Mouse (Mus musculus): ENCODE measurements around the gene Arrdc2. TPM values are rescaled to one million over a fixed set of nuclear protein-coding genes. Genes with fewer than 3 reads are reported as not detected.

Gene Arrdc2
- polyA plus RNA-seq (2015; fragmentation: Nextera tagmentation; extraction: Ambion mirVana): 8.3 and 9.0 TPM in 2 replicates

DNA sequence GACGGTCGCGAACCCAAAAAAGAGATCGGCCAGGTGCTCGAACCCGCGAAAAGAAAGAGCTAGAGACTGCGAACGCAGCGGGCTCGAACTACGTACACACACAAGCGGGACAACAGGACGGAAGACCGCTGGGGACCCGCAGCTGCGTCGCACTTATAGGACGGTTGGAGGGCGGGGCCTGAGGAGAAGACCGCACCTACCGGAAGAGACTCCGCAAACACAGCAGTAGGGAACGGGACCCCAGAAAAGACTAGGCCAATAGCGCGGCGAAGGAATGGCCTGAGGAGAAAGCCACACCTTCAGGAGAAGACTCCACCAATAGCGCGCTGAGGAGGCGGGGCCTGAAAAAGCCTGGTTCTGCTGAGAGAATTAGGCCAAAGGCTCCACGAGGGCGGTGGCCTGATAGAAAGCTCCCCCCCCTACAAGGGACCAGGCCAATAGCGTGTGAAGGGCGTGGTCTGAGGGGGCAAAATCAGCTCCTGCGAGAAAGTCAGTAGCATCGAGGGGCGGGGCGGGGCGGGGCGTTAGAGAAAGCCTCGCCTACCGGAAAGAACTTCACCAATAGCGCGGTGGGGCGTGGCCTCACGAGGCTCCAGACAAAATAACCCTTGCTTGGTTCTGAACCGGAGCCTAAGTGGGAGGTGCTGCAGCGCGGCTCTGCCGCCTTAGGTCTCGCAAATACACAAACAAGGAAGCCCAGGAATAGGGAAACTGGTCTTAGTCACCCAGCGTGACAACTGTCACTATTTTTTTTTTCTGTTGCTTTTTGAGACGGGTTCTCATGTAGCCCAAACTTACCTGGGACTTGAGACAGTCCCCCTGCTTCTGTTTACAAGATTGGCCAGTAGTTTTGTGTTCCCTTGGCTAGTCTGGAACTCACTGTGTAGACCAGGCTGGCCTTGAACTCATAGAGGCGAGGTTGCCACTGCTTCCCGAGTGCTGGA is at the start of gene Arrdc2:
Gene Arrdc2 (minus strand): TSS at position 313 of the 944 bp plus-strand sequence.
- 2% methylated on average over 55 of the region's 55 CpGs for WGBS
- peak; percentile 97 for ATAC-seq
- Histone ChIP-seq H3K9me3 (ENCODE audit: control insufficient read depth, low read length) (no peaks in the 10 kb centered on the region), H3K4me2 (ENCODE audit: low read depth, low read length) (peak within 1 kb of the TSS; percentile 74), H3K27me3 (replicated peaks; ENCODE audit: control insufficient read depth, insufficient read depth, low read length) (no peaks in the 10 kb centered on the region; the same call in 1 of the 2 replicates), H3K27ac (ENCODE audit: low read length) (peak within 1 kb of the TSS; percentile 96), H3K4me1 (ENCODE audit: control insufficient read depth, insufficient read depth, low read length) (peaks cover 18% of the 10 kb centered on the region), H3K4me3 (ENCODE audit: low read length) (peak within 1 kb of the TSS; percentile 65), H3K36me3 (ENCODE audit: control insufficient read depth, insufficient read depth, low read length) (no peaks in the 10 kb centered on the region), H3K9ac (ENCODE audit: low read depth, low read length) (peak within 1 kb of the TSS; percentile 83)

DNA sequence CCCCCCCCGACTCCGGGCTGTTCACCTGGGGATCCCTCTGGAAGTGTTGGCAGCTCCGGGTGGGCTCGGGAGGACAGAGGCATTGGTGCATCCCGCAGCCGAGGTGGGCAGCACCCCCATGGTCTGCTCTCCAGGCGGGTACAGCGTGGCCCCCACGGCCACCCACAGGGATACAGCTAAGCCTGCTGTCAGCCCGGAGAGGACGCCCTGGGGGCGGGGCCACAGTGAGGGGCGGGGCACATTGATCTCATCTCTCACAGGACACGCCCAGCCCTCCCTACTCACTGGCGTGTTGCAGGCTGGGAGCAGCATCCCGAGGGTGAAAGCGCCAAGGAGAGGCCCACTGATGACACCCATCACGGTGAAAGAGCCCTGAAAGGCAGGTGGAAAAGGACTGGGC is 48.1 kb upstream of the Arrdc2 start:
- H3K4me1 ChIP-seq (ENCODE audit: control insufficient read depth, insufficient read depth, low read length): peaks cover 12% of the 10 kb centered on the region
- H3K27ac ChIP-seq (ENCODE audit: low read length): no peak overlapping the region
- no peak for ATAC-seq
- no peak overlapping the region for H3K4me3 ChIP-seq (ENCODE audit: low read length)
- H3K9ac ChIP-seq (ENCODE audit: low read depth, low read length): no peak overlapping the region
- H3K4me2 ChIP-seq (ENCODE audit: low read depth, low read length): no peak overlapping the region
- 10% methylated on average over 18 of the region's 18 CpGs for WGBS
- peaks cover 24% of the 10 kb centered on the region for H3K27me3 ChIP-seq (replicated peaks; ENCODE audit: control insufficient read depth, insufficient read depth, low read length)
- no peaks in the 10 kb centered on the region for H3K9me3 ChIP-seq (ENCODE audit: control insufficient read depth, low read length)
- H3K36me3 ChIP-seq (ENCODE audit: control insufficient read depth, insufficient read depth, low read length): no peaks in the 10 kb centered on the region

DNA sequence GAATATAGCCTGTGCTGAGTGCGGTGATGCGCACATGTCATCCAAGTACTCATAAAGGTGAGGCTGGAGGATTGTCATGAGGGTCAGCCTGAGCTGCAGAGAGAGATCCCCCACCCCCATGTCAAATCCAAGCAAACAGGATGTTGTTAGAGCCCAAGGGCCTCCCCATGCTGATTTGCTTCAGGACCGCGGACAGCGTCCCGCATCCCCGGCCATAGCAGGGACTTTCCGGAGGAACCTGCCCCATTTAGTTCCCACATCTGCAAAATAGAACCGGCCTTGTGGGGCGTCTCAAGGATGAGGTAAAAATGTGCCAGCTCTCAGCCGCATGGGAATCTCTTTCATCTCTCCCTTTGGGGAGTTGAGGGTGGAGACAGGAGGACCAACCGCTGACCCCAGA is 46.1 kb upstream of the Arrdc2 start:
- H3K36me3 ChIP-seq (ENCODE audit: control insufficient read depth, insufficient read depth, low read length): no peaks in the 10 kb centered on the region

DNA sequence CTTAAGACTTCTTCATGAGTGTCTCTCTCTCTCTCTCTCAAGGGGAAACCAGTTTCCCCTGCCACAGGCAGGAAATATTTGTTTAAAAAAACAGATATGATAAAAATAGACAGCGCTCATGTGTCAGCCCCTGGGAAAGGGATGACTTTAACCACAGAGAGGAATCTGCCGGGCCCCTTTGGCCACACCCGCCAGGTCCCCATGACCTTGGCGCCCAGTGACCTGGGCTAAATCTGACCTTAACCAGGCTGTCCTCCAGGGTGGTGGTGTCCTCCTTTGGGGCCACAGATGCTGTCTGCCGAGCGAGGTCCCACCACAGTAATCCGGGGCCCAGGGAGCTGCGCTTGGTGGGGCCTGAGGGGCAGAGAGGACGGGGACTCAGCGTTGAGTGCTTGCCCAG is 45.2 kb upstream of the Arrdc2 start:
- Histone ChIP-seq H3K36me3 (ENCODE audit: control insufficient read depth, insufficient read depth, low read length) (no peaks in the 10 kb centered on the region), H3K4me2 (ENCODE audit: low read depth, low read length) (no peak overlapping the region), H3K27ac (ENCODE audit: low read length) (no peak overlapping the region), H3K27me3 (replicated peaks; ENCODE audit: control insufficient read depth, insufficient read depth, low read length) (no peaks in the 10 kb centered on the region), H3K9ac (ENCODE audit: low read depth, low read length) (no peak overlapping the region), H3K4me1 (ENCODE audit: control insufficient read depth, insufficient read depth, low read length) (0 out of 2 replicates have a peak, but pooled peaks cover 4% of the 10 kb centered on the region), H3K4me3 (ENCODE audit: low read length) (no peak overlapping the region), H3K9me3 (ENCODE audit: control insufficient read depth, low read length) (no peaks in the 10 kb centered on the region)
- 83% methylated on average over 10 of the region's 10 CpGs for WGBS
- ATAC-seq: no peak

More for the DNA sequence above, 46.1 kb upstream of the Arrdc2 start:
- no peak overlapping the region for H3K4me3 ChIP-seq (ENCODE audit: low read length)
- H3K4me1 ChIP-seq (ENCODE audit: control insufficient read depth, insufficient read depth, low read length): no peaks in the 10 kb centered on the region
- peaks cover 4% of the 10 kb centered on the region for H3K27me3 ChIP-seq (replicated peaks; ENCODE audit: control insufficient read depth, insufficient read depth, low read length)
- H3K27ac ChIP-seq (ENCODE audit: low read length): no peak overlapping the region
- no peak overlapping the region for H3K4me2 ChIP-seq (ENCODE audit: low read depth, low read length)
- no peak for ATAC-seq
- 16% methylated on average over 12 of the region's 12 CpGs for WGBS
- no peak overlapping the region for H3K9ac ChIP-seq (ENCODE audit: low read depth, low read length)
- H3K9me3 ChIP-seq (ENCODE audit: control insufficient read depth, low read length): no peaks in the 10 kb centered on the region

- H3K9ac ChIP-seq (ENCODE audit: low read depth, low read length): no peak overlapping the region
- H3K36me3 ChIP-seq (ENCODE audit: control insufficient read depth, insufficient read depth, low read length): no peaks in the 10 kb centered on the region
- no peaks in the 10 kb centered on the region for H3K27me3 ChIP-seq (replicated peaks; ENCODE audit: control insufficient read depth, insufficient read depth, low read length)
- H3K4me2 ChIP-seq (ENCODE audit: low read depth, low read length): no peak overlapping the region
- no peak for ATAC-seq
- H3K4me3 ChIP-seq (ENCODE audit: low read length): no peak overlapping the region
- H3K27ac ChIP-seq (ENCODE audit: low read length): no peak overlapping the region
- H3K4me1 ChIP-seq (ENCODE audit: control insufficient read depth, insufficient read depth, low read length): 0 out of 2 replicates have a peak, but pooled peaks cover 4% of the 10 kb centered on the region
- H3K9me3 ChIP-seq (ENCODE audit: control insufficient read depth, low read length): no peaks in the 10 kb centered on the region
- WGBS: 81% methylated on average over 4 of the region's 4 CpGs
Measured at GRCm38 (mm10) chr8:70884186-70884585, 44.7 kb upstream of the Arrdc2 start.

DNA sequence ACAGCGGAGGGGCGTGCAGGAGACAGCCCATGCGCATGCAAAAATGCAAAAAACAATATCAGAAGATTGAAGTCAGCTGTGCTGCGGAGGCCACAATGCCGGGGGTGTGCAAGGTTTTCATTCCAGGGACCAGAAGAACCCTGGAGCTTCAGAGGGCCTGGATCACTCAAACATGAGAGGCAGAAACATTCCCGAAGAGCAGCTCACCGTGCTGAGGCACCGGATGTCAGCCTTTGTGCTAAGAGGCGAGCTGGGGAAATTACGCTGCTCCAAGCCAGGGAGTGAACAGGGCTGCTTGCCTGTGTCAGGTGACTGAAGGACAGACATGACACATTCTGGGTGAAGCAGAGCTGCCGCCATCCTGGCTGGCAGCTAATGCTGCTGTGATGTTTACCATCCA is 41.0 kb upstream of the Arrdc2 start:
- Histone ChIP-seq H3K4me1 (ENCODE audit: control insufficient read depth, insufficient read depth, low read length) (0 out of 2 replicates have a peak, but pooled peaks cover 4% of the 10 kb centered on the region), H3K27ac (ENCODE audit: low read length) (no peak overlapping the region), H3K4me3 (ENCODE audit: low read length) (no peak overlapping the region), H3K9ac (ENCODE audit: low read depth, low read length) (no peak overlapping the region; the same call in 1 of the 2 replicates), H3K4me2 (ENCODE audit: low read depth, low read length) (no peak overlapping the region), H3K9me3 (ENCODE audit: control insufficient read depth, low read length) (no peaks in the 10 kb centered on the region), H3K36me3 (ENCODE audit: control insufficient read depth, insufficient read depth, low read length) (no peaks in the 10 kb centered on the region), H3K27me3 (replicated peaks; ENCODE audit: control insufficient read depth, insufficient read depth, low read length) (no peaks in the 10 kb centered on the region)
- ATAC-seq: no peak
- 27% methylated on average over 11 of the region's 11 CpGs for WGBS

- Histone ChIP-seq H3K4me1 (ENCODE audit: control insufficient read depth, insufficient read depth, low read length) (0 out of 2 replicates have a peak, but pooled peaks cover 4% of the 10 kb centered on the region), H3K4me3 (ENCODE audit: low read length) (no peak overlapping the region), H3K36me3 (ENCODE audit: control insufficient read depth, insufficient read depth, low read length) (no peaks in the 10 kb centered on the region), H3K9ac (ENCODE audit: low read depth, low read length) (no peak overlapping the region; the same call in 1 of the 2 replicates), H3K9me3 (ENCODE audit: control insufficient read depth, low read length) (no peaks in the 10 kb centered on the region), H3K27ac (ENCODE audit: low read length) (no peak overlapping the region), H3K4me2 (ENCODE audit: low read depth, low read length) (no peak overlapping the region), H3K27me3 (replicated peaks; ENCODE audit: control insufficient read depth, insufficient read depth, low read length) (no peaks in the 10 kb centered on the region)
- ATAC-seq: no peak
- 14% methylated on average over 4 of the region's 4 CpGs for WGBS
Measured at GRCm38 (mm10) chr8:70880126-70880525, 40.6 kb upstream of the Arrdc2 start.

- 69% methylated on average over 4 of the region's 4 CpGs for WGBS
- Histone ChIP-seq H3K4me2 (ENCODE audit: low read depth, low read length) (no peak overlapping the region), H3K9me3 (ENCODE audit: control insufficient read depth, low read length) (no peaks in the 10 kb centered on the region)
Measured at GRCm38 (mm10) chr8:70879500-70879899, 40.0 kb upstream of the Arrdc2 start.

DNA sequence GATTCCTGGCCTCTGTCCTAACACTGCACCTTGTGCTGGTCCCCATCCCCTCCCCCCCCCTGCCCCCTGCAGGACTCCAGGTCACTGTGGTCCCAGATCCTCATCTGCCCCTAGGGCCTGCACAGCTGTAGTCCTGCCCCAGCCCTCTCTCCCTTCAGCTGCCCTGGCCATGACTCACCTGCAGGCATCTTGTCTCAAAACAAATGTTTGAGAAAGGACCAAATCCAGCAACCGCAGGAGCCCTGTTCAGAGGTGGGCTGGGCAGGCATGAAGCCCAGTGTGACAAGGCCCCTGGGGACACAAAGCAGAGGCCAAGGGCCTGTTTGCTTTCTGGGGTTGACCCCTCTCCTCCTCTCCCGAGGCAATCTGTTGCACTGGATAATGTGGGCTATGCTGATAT is 38.7 kb upstream of the Arrdc2 start:
- ATAC-seq: no peak
- 0 out of 2 replicates have a peak, but pooled peaks cover 4% of the 10 kb centered on the region for H3K4me1 ChIP-seq (ENCODE audit: control insufficient read depth, insufficient read depth, low read length)
- no peaks in the 10 kb centered on the region for H3K36me3 ChIP-seq (ENCODE audit: control insufficient read depth, insufficient read depth, low read length)
- H3K9ac ChIP-seq (ENCODE audit: low read depth, low read length): no peak overlapping the region
- no peak overlapping the region for H3K4me2 ChIP-seq (ENCODE audit: low read depth, low read length)
- no peak overlapping the region for H3K4me3 ChIP-seq (ENCODE audit: low read length)
- H3K27me3 ChIP-seq (replicated peaks; ENCODE audit: control insufficient read depth, insufficient read depth, low read length): no peaks in the 10 kb centered on the region
- 42% methylated on average over 2 of the region's 2 CpGs for WGBS
- no peak overlapping the region for H3K27ac ChIP-seq (ENCODE audit: low read length)
- H3K9me3 ChIP-seq (ENCODE audit: control insufficient read depth, low read length): no peaks in the 10 kb centered on the region

More at GRCm38 (mm10) chr8:70879500-70879899, 40.0 kb upstream of the Arrdc2 start:
- Histone ChIP-seq H3K4me3 (ENCODE audit: low read length) (no peak overlapping the region), H3K9ac (ENCODE audit: low read depth, low read length) (no peak overlapping the region), H3K4me1 (ENCODE audit: control insufficient read depth, insufficient read depth, low read length) (0 out of 2 replicates have a peak, but pooled peaks cover 4% of the 10 kb centered on the region), H3K27me3 (replicated peaks; ENCODE audit: control insufficient read depth, insufficient read depth, low read length) (no peaks in the 10 kb centered on the region), H3K27ac (ENCODE audit: low read length) (no peak overlapping the region), H3K36me3 (ENCODE audit: control insufficient read depth, insufficient read depth, low read length) (no peaks in the 10 kb centered on the region)
- ATAC-seq: no peak
